Mouse (Mus musculus) left cerebral cortex, postnatal 10 days (tissue): ENCODE results near the gene Fam196a. TPM values are rescaled to one million over a fixed set of nuclear protein-coding genes. Genes with fewer than 3 reads are reported as not detected.

ENCODE experiments used
- DNase-seq, 2 experiments: peaks; one replicate each; pipeline ENCODE4 v3.0.0; 2021 to 2022; ENCODE audit warnings: low spot score in 2 of 2, mixed read lengths in 1 of 2; ENCODE audit errors: extremely low spot score in 1 of 2
- intact Hi-C: fragments of 180-260 bp; cut with DNase I; formaldehyde crosslinking; loops from one replicate; pipeline ENCODE4 v1.15.1; 2025
- total RNA-seq, 2 experiments: library from RNA; stranded (reverse); gene quantifications; 2 replicates each; pipeline ENCODE4 v1.2.3; 2021

Gene Fam196a
- total RNA-seq, 2 experiments from 2014 or later: 17.8 to 17.9 TPM

- intact Hi-C loops: no loop called here
- DNase-seq: no peak
Measured at GRCm38 (mm10) chr7:134864175-134864574, 74.1 kb downstream of the Fam196a start.

- intact Hi-C loops: no loop called here
- DNase-seq: no peak
Measured at GRCm38 (mm10) chr7:134862000-134862399, 76.2 kb downstream of the Fam196a start.

- intact Hi-C loops: no loop called here
- no peak for DNase-seq
Measured at GRCm38 (mm10) chr7:134842751-134843150, 95.5 kb downstream of the Fam196a start.

- intact Hi-C loops: no loop called here
- DNase-seq: no peak
Measured at GRCm38 (mm10) chr7:134840066-134840465, 98.2 kb downstream of the Fam196a start.
